Mouse (Mus musculus): Measurements from ENCODE around the gene Man1c1. TPM values are rescaled to one million over a fixed set of nuclear protein-coding genes. Genes with fewer than 3 reads are reported as not detected.

Man1c1 gene
- 10 to 100 TPM; 18.9 to 19.8 TPM for total RNA-seq (2021)
- long read RNA-seq, experiment 1, full-length matches to known transcripts = 21 of 23 reads
- long read RNA-seq, experiment 1, partial matches to known transcripts = 1 of 23 reads
- long read RNA-seq, experiment 1, other reads (novel, unspliced or antisense) = 1 of 23 reads
- long read RNA-seq, experiment 2, full-length matches to known transcripts = 39 of 45 reads
- long read RNA-seq, experiment 2, partial matches to known transcripts = 1 of 45 reads
- long read RNA-seq, experiment 2, other reads (novel, unspliced or antisense) = 5 of 45 reads

DNA sequence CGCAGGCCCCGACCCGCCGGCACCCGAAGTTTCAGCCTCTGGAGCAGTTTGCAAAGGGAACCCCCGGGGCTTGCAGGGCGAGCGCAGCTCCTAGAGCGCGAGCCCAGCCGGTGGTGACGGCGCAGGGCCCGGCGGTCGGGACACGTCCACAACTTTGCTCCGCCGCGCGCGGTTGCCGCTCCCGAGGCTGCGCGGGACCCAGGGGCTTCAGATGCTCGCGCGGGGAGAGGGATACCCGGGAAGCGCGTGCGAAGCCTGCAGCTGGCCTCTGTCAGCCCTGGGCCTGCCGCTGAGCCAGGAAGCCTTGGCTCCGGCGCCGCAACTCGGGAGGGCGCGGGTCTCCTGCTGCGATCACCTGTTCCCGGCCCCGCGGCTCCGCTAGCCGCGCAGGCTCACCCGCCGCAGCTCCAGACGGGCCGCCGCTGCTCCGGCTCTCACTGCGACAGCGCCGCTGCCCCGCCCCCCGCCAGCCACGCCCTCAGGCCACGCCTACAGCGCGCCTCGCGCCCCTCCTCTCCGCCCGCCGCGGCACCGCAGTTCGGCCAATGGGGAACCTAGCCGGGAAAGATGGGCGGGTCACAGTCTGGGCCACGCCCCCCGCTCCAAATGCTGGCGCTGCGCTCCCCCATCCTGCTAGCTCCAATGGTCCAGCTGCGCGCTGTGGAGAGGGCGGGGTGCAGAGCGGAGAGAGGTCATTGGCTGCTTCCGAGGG is at the start of gene Man1c1:
Gene Man1c1, minus strand, starts transcription at position 456 of the 712 bp plus-strand sequence.
- DNase-seq (ENCODE audit: low spot score in 2 of 2) = peak; percentile 97 to 98

DNA sequence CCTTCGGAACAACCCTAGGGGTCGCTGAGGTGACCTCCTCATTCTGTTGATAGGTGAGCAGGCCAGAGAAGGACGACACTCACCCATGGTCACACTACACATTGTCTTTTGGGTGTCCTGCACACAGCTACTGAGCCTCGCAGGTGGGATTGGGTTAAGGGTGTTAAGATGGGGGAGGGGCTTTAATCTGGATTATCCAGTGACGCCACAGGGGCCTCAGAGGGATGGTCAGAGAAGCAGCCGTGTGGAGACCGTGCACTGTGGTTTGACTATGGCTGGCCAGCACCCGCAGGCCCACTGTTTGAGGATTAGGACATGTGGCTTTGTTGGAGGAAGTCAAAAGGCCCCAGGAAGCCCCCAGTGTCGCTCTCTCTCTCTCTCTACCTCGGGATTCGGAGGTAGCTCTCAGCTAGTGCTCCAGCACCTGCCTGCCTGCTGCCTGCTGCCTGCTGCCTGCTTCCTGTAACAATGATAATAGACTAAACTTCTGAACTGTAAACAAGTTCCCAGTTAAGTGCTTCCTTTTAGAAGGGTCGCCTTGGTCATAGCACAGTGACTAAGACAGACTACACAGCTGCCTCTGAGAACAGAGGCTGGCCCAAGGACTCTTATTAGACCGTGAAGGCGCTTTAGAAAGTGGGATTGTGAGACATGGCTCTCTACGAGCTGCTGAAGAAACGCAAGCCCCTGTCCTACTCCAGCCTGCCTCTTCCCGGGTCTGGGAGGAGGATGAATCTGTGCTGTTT is 49.6 kb upstream of the Man1c1 start:
- no peak for DNase-seq (ENCODE audit: low spot score in 2 of 2)

DNA sequence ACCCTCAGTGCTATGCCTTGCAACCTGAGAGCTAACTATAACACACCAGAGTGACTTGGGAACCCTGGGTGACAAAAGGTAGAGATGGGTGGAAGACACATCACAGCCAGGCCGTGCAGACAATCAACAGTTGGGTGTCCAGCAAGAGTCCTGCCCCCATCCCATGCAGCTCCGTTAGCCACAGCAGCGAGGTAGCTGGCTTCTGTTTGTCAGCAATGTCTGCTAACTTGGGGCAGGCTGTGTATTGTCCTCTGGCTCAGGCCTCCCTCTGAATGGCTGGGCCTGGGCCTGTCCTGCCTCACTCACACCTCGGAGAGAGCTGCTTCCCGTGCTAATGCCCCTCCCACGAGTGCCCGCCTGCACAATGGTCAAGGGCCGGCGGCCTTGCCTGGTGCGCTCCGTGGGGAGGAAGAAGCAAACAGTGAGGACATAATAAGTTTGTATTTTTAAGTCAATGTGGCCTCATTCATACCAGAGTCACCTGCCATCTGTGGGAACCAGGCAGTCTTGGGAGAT is 48.9 kb upstream of the Man1c1 start:
- no peak for DNase-seq (ENCODE audit: low spot score in 2 of 2)

DNA sequence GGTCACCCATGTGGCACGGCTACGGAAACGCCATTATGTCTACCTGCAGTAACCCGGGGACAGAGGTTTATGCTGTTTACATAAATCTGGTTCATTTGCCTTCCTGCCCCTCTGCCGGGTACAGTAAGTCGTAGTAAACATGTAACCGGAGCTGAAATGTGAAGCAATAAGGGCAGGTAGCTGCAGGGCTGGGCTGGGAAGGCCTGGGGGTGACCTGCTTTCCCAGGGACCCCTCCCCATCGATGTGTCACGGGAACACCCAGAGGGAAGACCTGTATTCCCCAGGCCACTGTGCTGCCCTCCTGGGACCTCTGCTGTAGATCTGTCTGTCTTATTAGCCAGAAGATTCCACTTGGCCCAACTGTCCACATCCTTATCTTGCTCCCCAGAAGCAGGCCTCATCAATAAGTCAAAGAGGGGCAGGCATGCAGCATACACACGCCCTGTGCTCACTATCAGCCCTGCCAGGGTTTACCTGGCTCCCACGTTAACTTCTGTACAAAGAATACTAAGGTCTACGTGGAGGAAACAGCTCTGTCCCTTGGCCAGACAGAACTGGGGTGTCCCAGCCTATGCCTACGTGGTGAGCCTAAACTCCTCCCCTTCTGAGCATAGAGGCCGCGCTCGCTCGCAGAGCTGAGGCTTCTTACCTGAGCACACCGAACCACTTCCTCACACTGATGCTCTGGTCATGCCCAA is 47.7 kb upstream of the Man1c1 start:
- DNase-seq (ENCODE audit: low spot score in 2 of 2) = no peak

GRCm38 (mm10) chr4:134750825-134751224 is 46.7 kb upstream of the Man1c1 start:
- DNase-seq (ENCODE audit: low spot score in 2 of 2) = no peak

GRCm38 (mm10) chr4:134750263-134750662 is 46.2 kb upstream of the Man1c1 start:
- DNase-seq (ENCODE audit: low spot score in 2 of 2) = no peak

DNA sequence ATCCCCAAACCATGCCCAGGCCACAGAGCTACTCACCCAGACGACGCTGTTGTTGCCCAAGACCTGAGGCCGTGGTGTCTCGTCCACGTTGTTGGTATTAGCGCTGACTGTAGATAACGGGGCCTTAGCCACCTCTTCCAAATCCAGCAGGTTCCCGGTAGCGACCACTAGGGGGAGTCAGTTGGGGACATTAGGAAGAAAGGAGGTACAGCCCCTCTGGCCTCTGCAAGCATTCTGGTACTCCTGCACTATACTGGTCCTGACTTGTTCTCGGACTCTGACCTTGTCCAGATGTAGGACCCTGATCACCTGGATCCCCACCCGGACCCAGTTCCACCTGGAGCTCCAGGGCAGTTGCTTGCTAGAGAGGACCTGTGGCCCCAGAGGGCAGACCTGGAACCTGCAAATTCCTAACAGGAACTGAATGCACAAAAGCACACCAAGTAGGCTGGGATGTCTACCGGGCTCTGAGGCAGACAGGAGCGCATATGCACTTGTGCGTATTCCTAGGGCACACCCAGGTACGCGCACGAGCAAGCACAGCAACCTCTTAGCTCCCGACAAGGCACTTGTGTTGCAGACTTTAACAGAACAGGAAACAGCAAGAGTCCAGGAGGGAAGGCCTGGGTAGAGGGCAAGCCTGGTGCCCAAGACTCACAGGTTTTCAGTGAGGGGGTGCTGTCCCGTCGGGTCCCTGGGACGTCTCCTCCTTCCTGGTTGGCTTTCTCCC is 45.4 kb upstream of the Man1c1 start:
- no peak for DNase-seq (ENCODE audit: low spot score in 2 of 2)

- peak; percentile 38 to 55 for DNase-seq (ENCODE audit: low spot score in 2 of 2)
These were observed 42.0 kb upstream of the Man1c1 start for GRCm38 (mm10) chr4:134745900-134746661.

GRCm38 (mm10) chr4:134743881-134744633 is 40.0 kb upstream of the Man1c1 start:
- DNase-seq (ENCODE audit: low spot score in 2 of 2) = no peak

- DNase-seq (ENCODE audit: low spot score in 2 of 2) = no peak
These were observed 37.9 kb upstream of the Man1c1 start for GRCm38 (mm10) chr4:134741949-134742348.

DNA sequence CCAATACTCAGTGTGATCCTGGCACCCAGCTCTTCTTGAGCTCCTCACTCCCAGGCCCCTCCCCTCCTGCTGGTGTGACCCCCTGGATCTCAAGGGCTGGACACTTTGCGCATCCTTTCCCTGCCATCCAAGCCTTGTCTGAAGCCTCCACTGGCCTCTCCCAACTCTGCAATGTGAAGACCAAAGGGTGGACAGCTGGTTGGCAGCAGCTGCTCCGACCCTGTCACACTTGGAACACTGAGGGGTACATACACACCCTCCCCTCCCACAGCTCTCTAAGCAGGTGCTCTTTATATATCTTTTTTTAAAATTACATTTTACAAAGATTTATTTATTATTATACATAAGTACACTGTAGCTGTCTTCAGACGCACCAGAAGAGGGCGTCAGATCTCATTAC is 36.1 kb upstream of the Man1c1 start:
- no peak for DNase-seq (ENCODE audit: low spot score in 2 of 2)

DNA sequence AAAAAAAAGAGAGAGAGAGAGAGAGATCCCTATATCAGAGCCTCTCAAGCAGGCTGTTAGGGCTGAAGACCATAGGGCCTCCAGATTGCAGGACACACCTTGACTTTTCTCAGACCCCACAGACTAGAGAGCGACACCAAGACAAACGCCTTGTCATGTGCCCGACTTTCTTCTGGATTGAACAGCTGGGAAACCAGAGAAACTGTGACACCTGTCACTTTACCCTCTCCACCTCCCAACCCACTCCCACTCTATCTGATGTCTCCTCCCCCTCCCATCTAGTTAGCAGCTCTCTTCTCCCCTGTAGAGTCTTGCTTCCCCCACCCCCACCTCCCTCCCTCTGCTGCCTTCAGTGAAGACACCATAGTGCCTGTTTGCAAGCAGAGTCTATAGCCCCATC is 35.4 kb upstream of the Man1c1 start:
- DNase-seq (ENCODE audit: low spot score in 2 of 2) = no peak

DNA sequence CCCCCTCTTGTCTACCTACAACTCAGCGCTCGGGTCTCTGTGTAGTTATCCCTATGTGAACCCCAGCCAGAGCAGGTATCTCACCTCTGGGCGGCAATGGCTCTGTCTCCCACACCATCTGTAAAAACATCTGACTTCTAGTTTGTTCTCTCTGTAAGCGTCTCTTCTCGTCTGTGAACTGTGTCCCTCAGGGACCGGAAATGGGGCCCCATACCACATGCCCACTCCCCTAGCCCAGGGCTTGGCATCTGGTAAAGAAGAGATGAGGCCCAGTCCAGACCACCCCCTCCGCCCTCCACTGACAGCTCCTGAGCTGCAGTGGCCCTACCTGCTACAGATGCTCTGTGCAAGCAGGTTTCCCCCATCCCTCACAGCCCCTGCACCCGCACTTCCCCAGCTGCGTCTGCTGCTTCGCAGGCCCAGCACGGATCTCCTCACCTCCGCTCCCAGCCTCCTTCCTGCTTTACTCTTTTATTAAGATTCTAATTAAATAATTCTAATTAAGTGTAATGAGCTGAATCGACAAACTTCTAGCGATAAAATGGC is 33.3 kb upstream of the Man1c1 start:
- DNase-seq (ENCODE audit: low spot score in 2 of 2) = no peak

DNA sequence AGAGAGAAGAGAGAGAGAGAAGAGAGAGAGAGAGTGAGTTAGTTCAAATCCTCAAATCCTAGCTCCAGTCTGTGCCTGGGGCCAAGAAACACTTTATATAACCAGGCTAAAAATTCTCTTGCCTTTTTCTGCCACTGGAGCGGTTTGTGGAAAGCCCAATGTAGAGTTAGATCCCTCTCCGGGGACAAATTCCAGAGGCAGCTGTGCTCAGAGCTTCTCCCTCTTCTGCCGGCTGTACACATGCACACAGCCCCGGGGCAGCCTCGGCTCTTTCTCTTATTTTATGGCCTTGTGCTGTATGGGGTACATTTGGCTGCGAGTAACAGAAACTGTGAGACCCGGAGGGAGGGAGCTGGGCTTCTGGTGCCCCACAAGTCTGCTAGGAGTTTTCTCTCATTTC is 32.1 kb upstream of the Man1c1 start:
- no peak for DNase-seq (ENCODE audit: low spot score in 2 of 2)

GRCm38 (mm10) chr4:134734629-134735081 is 30.6 kb upstream of the Man1c1 start:
- no peak for DNase-seq (ENCODE audit: low spot score in 2 of 2)

GRCm38 (mm10) chr4:134734038-134734628 is 30.0 kb upstream of the Man1c1 start:
- DNase-seq (ENCODE audit: low spot score in 2 of 2) = no peak

DNA sequence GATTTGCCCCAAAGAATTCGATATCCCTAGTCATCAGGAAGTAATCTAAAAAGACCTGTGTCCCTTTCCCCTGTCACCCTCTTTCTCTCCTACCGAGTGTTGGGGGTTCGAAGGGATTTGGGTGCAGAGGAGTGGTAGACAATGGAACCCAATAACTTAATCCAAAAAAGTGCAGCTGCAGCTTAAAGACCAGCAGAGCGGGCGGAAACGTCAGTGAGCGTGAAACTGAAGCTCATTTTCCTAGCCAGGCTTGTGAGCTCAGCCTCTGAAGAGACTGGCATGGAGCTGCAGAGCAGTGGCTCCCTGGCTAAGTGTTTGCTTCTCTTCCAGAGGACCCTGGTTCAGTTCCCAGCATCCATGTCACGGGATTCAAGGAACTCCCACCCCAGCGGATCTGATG is 29.3 kb upstream of the Man1c1 start:
- no peak for DNase-seq (ENCODE audit: low spot score in 2 of 2)

DNA sequence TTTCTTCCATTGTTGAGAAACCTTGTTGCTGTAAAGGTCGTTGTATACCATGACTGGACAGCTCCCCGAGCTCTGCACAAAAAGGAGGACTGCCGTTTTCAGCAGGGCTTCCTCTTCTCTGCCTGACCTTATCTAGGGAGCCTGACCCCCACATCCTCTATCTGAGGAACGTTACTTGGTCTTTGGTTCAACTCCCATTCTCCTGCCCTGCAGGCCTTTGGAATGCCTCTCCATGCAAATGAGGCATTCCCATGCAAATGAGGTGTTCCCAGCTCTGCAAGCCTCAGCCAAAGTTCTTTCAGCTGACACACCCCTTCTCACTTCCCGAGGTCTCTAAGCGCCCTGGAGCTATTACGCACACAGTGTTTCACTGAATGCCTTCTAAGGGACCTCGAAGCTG is 26.0 kb upstream of the Man1c1 start:
- no peak for DNase-seq (ENCODE audit: low spot score in 2 of 2)

Measured in layer of hippocampus, postnatal 14 days (tissue).